Mouse (Mus musculus) frontal cortex, adult (tissue): ENCODE results near the gene Clec16a.

Experiments
- ATAC-seq: cut with Nextera tagmentation; 2 replicates; pipeline ENCODE4 v1.9.2; 2017; ENCODE audit warnings: mild to moderate bottlenecking, moderate library complexity, mixed read lengths; ENCODE audit not compliant: low TSS enrichment

Clec16a gene

GRCm38 (mm10) chr16:10544995-10545622, at the start of gene Clec16a:
TSS of gene Clec16a (plus strand) at chr16:10545339.
- ATAC-seq, result peak; percentile 68

DNA sequence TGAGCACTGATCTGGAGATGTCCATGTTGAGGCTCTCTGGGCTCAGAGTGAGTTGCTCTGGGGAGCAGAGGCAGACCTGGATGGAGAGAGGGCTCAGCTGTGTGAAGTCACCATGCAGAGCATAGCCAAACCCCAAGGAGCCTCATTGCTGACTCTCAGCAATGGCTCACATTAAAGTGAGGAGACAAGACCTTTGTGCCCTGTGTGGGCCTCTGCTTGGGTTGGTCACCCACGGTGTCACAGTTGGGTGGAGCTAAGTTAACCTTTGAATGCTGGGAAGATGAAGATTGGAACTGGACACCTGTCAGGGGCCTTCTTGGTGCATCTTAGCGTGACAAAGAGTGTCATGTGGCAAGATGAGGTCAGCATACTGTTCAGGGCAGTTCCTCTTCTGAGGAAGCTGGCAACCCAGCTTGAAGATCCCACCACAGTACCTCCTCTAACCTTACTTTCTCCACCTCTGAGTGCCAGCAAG, 49.3 kb upstream of the Clec16a start:
- no peak for ATAC-seq

GRCm38 (mm10) chr16:10498096-10498602, 47.0 kb upstream of the Clec16a start:
- ATAC-seq, result no peak

DNA sequence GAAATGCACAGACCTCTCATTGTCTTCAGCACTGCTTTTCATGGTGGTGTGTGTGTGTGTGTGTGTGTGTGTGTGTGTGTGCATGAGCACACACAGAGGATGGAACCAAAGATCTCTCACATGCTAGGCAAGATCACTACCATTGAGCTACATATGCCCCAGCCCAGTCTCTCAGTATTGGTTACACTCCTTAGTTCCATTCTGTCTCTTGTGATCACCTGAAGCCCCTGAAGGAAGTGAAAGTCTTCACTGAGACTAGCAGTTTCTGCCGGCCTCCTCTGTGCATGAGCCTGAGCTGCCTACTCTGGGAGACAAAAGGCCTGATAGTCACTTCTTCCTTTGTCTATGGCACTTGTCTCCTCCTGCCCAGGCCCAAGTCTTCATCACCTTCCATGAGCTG, 46.0 kb upstream of the Clec16a start:
- ATAC-seq, result no peak

DNA sequence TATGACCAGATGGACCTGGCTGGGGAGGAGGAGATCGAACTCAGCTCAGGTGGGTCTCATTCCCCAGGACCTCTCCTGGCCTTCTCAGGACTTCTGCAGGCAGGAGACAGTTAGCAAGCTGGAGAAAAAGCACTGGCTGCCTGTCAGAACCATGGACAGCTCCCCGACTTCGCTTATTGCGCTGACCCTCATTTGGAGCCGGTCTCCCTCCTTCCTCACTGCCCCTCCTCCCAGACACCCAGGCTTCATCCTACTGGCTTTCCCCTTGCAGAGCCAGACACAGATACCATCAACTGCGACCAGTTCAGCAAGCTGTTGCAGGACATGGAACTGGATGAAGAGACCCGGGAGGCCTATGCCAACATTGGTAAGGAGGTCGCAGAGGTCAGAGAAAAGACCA, 43.3 kb upstream of the Clec16a start:
- no peak for ATAC-seq

DNA sequence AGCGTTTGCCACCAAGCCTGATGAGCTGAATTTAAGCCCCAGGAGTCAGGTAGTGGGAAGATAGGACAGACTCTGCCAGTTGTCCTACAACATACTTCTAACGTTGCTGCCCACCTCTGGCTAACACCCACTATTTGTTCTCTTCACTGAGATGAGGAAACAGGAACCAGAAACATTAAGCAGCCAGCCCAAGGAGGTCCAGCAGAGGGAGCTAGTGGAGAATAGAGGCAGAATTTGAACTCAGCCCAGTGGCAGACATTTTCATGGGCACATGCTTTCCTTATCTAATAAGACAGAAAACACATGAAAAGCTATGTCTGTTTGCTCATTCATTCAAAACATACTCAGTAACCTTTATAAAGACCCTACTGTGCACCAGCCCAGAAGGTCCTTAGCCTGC, 42.1 kb upstream of the Clec16a start:
- ATAC-seq, result no peak

- ATAC-seq, result no peak
Measured at GRCm38 (mm10) chr16:10507445-10507844, 37.7 kb upstream of the Clec16a start.

- no peak for ATAC-seq
Measured at GRCm38 (mm10) chr16:10508691-10509090, 36.4 kb upstream of the Clec16a start.

GRCm38 (mm10) chr16:10510477-10511133, 34.5 kb upstream of the Clec16a start:
- ATAC-seq, result no peak

- no peak for ATAC-seq
Measured at GRCm38 (mm10) chr16:10511134-10511520, 34.0 kb upstream of the Clec16a start.

DNA sequence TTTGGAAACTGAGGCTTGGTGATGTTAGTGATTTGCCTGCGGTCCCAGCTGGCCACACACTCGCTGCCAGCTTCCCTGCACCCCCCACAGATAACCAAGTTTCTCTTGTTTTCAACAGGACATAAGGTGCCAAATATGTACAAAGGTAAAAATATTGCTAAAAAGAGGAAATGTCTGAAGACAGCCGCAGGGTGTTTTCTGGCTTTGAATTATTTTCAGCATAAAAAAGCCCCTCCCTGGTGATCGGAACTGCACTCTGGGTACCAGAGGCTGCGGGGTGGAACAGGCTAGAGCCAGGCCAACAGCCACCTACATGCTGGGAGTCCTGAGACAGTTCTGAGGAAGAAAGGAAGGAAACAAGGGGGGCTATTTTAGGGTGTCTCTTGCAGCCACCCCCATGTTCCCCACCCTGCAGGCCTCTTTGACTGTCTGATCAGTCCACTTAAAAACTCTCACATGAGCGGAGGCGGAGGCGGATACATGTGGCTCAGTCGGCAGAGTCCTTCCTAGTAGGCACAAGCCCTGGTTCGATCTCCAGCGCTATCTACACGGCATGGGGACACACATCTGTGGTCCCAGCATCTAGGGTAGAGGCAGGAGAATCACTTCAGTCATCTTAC, 29.1 kb upstream of the Clec16a start:
- no peak for ATAC-seq

GRCm38 (mm10) chr16:10518030-10518429, 27.1 kb upstream of the Clec16a start:
- ATAC-seq, result no peak

DNA sequence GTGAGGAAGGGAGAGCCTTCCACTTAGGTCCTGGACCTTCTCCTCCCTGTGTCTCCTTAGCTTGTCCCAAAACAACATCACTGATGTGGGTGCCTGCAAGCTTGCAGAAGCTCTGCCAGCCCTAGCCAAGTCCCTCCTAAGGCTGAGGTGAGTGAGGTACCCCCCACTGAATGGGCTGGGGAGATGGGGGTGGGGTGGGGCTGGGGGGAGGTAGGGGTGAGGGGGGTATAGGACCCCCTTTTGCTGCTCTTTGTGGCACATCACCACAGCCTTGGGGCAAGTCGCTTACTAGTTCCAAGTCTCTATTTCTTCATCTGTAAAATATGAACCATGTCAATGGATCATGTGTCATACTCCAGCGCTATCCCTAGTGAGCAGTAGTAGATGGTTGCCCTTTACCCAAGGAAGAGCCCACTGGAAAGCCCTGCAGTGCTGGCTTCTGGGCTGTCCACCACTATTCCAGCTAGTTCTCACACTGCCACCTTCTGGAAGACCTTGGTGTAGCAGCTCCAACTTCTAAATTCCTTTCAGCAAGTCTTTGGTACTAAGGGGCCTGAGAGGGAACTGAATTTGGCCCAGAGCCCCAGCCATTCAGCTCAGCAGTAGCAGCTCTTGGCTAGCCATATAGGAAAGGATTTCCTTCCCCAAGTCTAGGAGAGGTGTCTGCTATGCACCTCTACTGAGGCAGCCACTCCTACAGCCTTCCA, 24.1 kb upstream of the Clec16a start:
- peak; percentile 55 for ATAC-seq

GRCm38 (mm10) chr16:10522811-10523210, 22.3 kb upstream of the Clec16a start:
- ATAC-seq, result peak; percentile 41; the same call in 1 of the 2 replicates

- no peak for ATAC-seq
Measured at GRCm38 (mm10) chr16:10523650-10524049, 21.5 kb upstream of the Clec16a start.

- ATAC-seq, result no peak
Measured at GRCm38 (mm10) chr16:10524866-10525609, 20.1 kb upstream of the Clec16a start.

DNA sequence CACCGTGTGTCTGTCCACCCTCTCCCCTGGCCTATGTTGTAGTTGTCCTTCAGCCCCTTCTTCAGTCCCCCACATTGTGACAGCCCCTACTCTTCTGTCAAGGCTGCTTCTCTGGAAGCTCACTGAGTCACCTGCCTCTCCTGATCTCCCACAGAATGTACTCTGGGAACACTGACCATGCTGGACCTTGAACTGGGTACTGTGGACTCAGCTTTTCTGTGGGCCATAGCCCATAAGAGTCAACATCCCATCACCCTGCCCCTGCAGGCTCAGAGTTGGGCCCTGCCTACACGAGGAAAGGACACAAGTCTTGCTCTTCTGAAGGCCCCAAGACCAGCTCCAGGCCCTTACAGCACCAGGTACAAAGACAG, 19.5 kb upstream of the Clec16a start:
- ATAC-seq, result no peak

DNA sequence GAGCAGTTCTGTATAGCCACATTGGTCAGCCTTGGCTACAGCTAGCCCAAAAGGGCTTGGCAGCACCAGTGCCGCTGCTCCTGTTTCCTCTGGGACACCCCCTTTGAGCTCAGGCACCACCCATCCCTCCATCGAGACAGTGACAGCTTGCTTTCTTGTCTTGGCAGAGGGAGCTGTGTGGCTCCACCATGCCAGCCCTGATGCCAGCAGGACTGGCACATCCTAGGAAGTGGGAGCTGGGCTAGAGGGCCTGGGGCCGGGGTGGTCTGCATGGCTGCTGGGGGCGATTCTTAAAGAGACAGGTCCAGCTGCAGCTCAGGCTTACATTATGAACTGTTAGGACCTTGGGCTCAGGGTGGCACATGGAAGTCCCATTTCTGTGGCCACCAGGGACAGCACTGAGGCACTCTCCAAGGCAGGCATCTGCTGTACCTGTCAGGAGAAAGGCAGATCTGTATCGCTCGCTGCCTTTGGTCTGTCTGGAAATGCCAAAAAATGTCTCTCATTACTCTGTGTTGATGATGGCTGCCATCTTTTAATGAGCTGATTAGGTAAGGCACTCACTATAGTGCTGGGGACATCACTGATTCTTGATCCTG, 18.0 kb upstream of the Clec16a start:
- ATAC-seq, result peak; percentile 17; the same call in 1 of the 2 replicates

- ATAC-seq, result no peak
Measured at GRCm38 (mm10) chr16:10528382-10528781, 16.8 kb upstream of the Clec16a start.

GRCm38 (mm10) chr16:10530179-10530578, 15.0 kb upstream of the Clec16a start:
- ATAC-seq, result no peak

DNA sequence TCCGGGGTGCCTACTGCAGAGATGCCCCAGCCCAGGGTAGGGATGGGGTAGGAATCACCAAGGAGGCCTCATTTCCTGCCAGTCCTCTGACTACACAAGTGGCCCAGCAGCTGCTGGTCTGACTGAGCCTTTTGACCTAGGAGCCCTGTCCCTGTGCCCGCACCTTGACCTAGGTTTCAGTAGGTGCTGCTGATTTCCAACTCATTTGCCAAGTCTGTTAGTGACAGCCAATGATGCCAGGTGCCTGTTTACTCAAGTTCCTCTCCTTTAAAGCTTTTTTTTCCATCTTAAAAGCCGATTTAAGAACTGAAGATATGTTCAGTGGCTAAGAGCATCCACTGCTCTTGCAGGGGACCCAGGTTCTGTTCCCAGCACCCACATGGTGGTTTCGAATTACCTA, 11.4 kb upstream of the Clec16a start:
- ATAC-seq, result no peak
